Mouse (Mus musculus) cerebellum, adult 2 months (tissue): ENCODE measurements around the gene Ly86.

Experiments
- CTCF ChIP-seq: fragments of 200-500 bp; IDR thresholded peaks from 2 replicates; pipeline ENCODE4 v1.5.1; 2011; ENCODE audit warnings: low read depth, mild to moderate bottlenecking, control low read depth, low read length, moderate library complexity, borderline replicate concordance; ENCODE audit not compliant: insufficient read depth
- POLR2A ChIP-seq: fragments of 200-500 bp; IDR thresholded peaks from 2 replicates; pipeline ENCODE4 v1.6.1; 2011; ENCODE audit warnings: low read length, control low read depth, borderline replicate concordance; ENCODE audit not compliant: insufficient read depth

- TF ChIP-seq CTCF (no peak), POLR2A (no peak)
Measured at GRCm38 (mm10) chr13:37309296-37309695, 35.7 kb upstream of the Ly86 start.
